Mouse (Mus musculus): ENCODE measurements around the gene Tmem59. TPM values are rescaled to one million over a fixed set of nuclear protein-coding genes. Genes with fewer than 3 reads are reported as not detected.

The Tmem59 gene
- polyA plus RNA-seq, 1 experiment from 2014 or later = 560 TPM

DNA sequence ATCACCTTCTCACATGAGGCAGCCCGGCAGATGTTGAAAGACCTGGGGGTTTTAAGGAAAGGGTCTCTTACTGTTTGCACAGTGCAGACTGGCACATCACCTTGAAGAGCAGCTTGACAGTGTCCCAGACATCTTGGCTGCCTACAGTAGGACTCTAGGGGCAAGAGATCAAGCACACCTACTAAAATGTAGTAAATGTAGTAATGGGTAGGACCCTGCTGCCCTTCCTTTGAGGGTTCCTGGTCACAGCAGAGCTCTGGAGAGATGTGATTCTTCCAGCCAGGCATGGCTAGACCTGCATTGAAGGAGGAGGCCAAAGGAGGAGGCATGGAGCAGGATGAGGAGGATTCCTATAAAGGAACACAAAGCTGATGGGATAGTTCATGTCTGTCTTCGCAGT lies 28.8 kb downstream of the Tmem59 start:
- WGBS = 88% methylated on average over 2 of the region's 2 CpGs
- TF ChIP-seq CTCF (IDR thresholded peaks at IDR 0.05; ENCODE audit: low read depth) = no peak

DNA sequence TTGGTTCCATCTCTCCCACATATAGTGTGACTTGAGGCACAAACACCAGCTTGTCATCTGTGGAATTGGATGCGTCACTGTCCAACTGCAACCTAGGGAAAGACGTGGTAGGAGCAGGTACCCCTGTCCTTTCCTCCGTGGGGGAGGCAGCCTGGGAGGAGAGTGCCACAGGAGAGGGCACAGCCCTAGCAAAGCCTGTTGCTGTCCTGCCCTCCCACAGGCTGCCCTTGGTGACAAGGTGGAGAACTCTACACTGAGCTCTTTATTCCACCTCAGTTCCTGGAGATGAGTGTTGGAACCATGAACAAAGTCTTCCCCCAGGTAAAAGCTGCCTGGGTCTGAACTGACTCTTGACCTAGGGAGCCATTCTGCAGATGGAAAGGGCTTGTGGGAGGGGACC lies 30.7 kb downstream of the Tmem59 start, which contains the start of gene Ldlrad1:
Gene Ldlrad1 (plus strand): TSS at position 301 of the 400 bp plus-strand sequence.
- H3K27ac ChIP-seq (ENCODE audit: low read depth, low read length) = no peak within 1 kb of the TSS

More for the DNA sequence above, 28.8 kb downstream of the Tmem59 start:
- no peaks in the 10 kb centered on the region for H3K9me3 ChIP-seq (ENCODE audit: control insufficient read depth)
- peaks cover 36% of the 10 kb centered on the region for H3K36me3 ChIP-seq (ENCODE audit: control insufficient read depth, insufficient read depth)
- no peaks in the 10 kb centered on the region for H3K27me3 ChIP-seq (replicated peaks; ENCODE audit: control insufficient read depth, insufficient read depth, low read length)
- no peak overlapping the region; the same call in 1 of the 2 replicates for H3K27ac ChIP-seq (ENCODE audit: low read depth, low read length)
- no peaks in the 10 kb centered on the region for H3K4me1 ChIP-seq (replicated peaks; ENCODE audit: control insufficient read depth, insufficient read depth, low read length)
- no peak overlapping the region for H3K4me3 ChIP-seq (ENCODE audit: low read depth, low read length)
- H3K4me2 ChIP-seq (replicated peaks; ENCODE audit: low read depth) = no peak overlapping the region
- H3K9ac ChIP-seq (ENCODE audit: low read depth, low read length) = no peak overlapping the region
- no peak for ATAC-seq

DNA sequence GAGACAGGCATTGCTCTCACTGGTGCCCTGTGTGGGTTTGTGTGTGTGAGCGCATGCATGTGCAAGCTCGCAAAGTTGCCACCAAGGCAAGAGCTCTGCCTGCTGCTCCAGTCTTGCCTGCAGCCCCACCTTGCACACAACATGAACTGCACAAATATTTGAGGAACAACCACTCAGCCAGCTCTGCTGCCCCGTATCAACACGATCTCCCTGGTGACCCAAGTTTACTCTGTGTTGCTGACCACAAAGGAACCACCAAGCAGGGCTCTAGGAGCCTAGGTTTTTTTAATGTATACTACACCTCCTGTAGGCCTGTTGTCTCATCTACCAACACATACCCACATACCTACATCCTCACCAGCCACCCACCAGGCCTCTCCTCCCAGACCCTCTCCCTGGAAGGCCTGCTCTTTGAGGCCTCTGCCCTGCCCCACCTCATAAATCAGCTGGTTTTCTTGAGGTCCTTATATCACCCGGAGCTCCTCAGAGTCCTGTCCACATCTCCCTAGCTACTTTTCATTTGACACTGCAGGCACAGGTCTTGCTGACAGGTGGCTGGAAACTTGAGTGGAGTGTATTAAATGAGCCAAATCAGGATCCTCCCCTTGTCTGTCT lies 32.4 kb downstream of the Tmem59 start:
- no peak for TF ChIP-seq CTCF (IDR thresholded peaks at IDR 0.05; ENCODE audit: low read depth)
- WGBS = 41% methylated on average over 5 of the region's 5 CpGs
- ATAC-seq = 0 out of 2 replicates have a peak, but pooled peaks have one; percentile 19

More for the DNA sequence above, 30.7 kb downstream of the Tmem59 start, which contains the start of gene Ldlrad1:
- Histone ChIP-seq H3K9me3 (ENCODE audit: control insufficient read depth) (no peaks in the 10 kb centered on the region), H3K4me3 (ENCODE audit: low read depth, low read length) (no peak within 1 kb of the TSS), H3K9ac (ENCODE audit: low read depth, low read length) (no peak within 1 kb of the TSS), H3K36me3 (ENCODE audit: control insufficient read depth, insufficient read depth) (peaks cover 29% of the 10 kb centered on the region), H3K4me2 (replicated peaks; ENCODE audit: low read depth) (no peak within 1 kb of the TSS), H3K4me1 (replicated peaks; ENCODE audit: control insufficient read depth, insufficient read depth, low read length) (no peaks in the 10 kb centered on the region), H3K27me3 (replicated peaks; ENCODE audit: control insufficient read depth, insufficient read depth, low read length) (no peaks in the 10 kb centered on the region)
- no peak for TF ChIP-seq CTCF (IDR thresholded peaks at IDR 0.05; ENCODE audit: low read depth)
- WGBS = 90% methylated on average over 3 of the region's 3 CpGs
- no peak for ATAC-seq

DNA sequence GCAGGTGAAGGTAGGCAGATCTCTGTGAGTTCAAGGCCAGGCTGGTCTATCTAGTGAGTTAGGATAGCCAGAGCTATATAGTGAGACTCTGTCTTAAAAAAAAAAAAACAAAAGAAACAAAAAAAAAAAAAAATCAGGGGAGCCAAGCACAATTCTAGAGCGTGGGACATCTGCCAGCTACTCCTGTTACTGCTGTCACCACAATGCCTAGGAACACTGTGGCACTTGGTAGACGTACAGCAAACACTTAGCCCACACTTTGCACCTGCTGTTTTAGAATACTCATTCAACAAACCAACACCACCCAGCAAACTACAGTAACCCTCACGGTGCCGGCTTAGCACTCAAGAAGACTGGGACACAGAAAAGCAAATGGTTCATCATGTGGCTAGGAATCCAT lies 33.3 kb downstream of the Tmem59 start:
- no peak for ATAC-seq
- WGBS = 76% methylated on average over 4 of the region's 4 CpGs
- TF ChIP-seq CTCF (IDR thresholded peaks at IDR 0.05; ENCODE audit: low read depth) = no peak

More for the DNA sequence above, 32.4 kb downstream of the Tmem59 start:
- Histone ChIP-seq H3K9me3 (ENCODE audit: control insufficient read depth) (no peaks in the 10 kb centered on the region), H3K4me3 (ENCODE audit: low read depth, low read length) (no peak overlapping the region), H3K4me1 (replicated peaks; ENCODE audit: control insufficient read depth, insufficient read depth, low read length) (no peaks in the 10 kb centered on the region), H3K27me3 (replicated peaks; ENCODE audit: control insufficient read depth, insufficient read depth, low read length) (no peaks in the 10 kb centered on the region), H3K4me2 (replicated peaks; ENCODE audit: low read depth) (no peak overlapping the region), H3K36me3 (ENCODE audit: control insufficient read depth, insufficient read depth) (peaks cover 20% of the 10 kb centered on the region; the same call in 1 of the 2 replicates), H3K9ac (ENCODE audit: low read depth, low read length) (no peak overlapping the region), H3K27ac (ENCODE audit: low read depth, low read length) (no peak overlapping the region)

DNA sequence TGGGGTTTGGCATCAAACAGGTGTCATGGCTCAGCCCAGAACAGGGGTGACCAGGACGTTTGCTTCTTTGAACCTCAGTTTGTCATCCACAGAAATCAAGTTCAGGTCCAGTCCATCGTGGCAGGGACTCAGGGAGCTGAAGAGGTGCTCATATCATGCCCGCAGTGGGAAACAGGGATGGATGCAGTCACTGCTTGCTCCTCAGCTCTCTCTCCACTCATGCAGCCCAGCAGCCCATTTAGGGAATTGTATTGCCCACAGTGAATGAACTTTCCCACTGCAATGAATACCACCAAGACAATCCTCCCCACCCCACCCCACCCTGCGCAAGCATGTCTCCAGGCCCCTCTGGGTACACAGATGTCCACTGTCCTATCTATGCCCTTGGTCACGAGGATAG lies 33.7 kb downstream of the Tmem59 start:
- Histone ChIP-seq H3K4me3 (ENCODE audit: low read depth, low read length) (no peak overlapping the region), H3K9me3 (ENCODE audit: control insufficient read depth) (no peaks in the 10 kb centered on the region), H3K9ac (ENCODE audit: low read depth, low read length) (no peak overlapping the region), H3K4me1 (replicated peaks; ENCODE audit: control insufficient read depth, insufficient read depth, low read length) (no peaks in the 10 kb centered on the region), H3K27ac (ENCODE audit: low read depth, low read length) (no peak overlapping the region), H3K27me3 (replicated peaks; ENCODE audit: control insufficient read depth, insufficient read depth, low read length) (no peaks in the 10 kb centered on the region), H3K4me2 (replicated peaks; ENCODE audit: low read depth) (no peak overlapping the region), H3K36me3 (ENCODE audit: control insufficient read depth, insufficient read depth) (peaks cover 16% of the 10 kb centered on the region; the same call in 1 of the 2 replicates)
- WGBS = 85% methylated on average over 5 of the region's 5 CpGs
- no peak for TF ChIP-seq CTCF (IDR thresholded peaks at IDR 0.05; ENCODE audit: low read depth)
- ATAC-seq = no peak

More for the DNA sequence above, 33.3 kb downstream of the Tmem59 start:
- no peaks in the 10 kb centered on the region for H3K9me3 ChIP-seq (ENCODE audit: control insufficient read depth)
- no peaks in the 10 kb centered on the region for H3K4me1 ChIP-seq (replicated peaks; ENCODE audit: control insufficient read depth, insufficient read depth, low read length)
- H3K27ac ChIP-seq (ENCODE audit: low read depth, low read length) = no peak overlapping the region
- H3K9ac ChIP-seq (ENCODE audit: low read depth, low read length) = no peak overlapping the region
- no peak overlapping the region for H3K4me3 ChIP-seq (ENCODE audit: low read depth, low read length)
- H3K27me3 ChIP-seq (replicated peaks; ENCODE audit: control insufficient read depth, insufficient read depth, low read length) = no peaks in the 10 kb centered on the region
- H3K36me3 ChIP-seq (ENCODE audit: control insufficient read depth, insufficient read depth) = peaks cover 20% of the 10 kb centered on the region; the same call in 1 of the 2 replicates
- no peak overlapping the region for H3K4me2 ChIP-seq (replicated peaks; ENCODE audit: low read depth)

DNA sequence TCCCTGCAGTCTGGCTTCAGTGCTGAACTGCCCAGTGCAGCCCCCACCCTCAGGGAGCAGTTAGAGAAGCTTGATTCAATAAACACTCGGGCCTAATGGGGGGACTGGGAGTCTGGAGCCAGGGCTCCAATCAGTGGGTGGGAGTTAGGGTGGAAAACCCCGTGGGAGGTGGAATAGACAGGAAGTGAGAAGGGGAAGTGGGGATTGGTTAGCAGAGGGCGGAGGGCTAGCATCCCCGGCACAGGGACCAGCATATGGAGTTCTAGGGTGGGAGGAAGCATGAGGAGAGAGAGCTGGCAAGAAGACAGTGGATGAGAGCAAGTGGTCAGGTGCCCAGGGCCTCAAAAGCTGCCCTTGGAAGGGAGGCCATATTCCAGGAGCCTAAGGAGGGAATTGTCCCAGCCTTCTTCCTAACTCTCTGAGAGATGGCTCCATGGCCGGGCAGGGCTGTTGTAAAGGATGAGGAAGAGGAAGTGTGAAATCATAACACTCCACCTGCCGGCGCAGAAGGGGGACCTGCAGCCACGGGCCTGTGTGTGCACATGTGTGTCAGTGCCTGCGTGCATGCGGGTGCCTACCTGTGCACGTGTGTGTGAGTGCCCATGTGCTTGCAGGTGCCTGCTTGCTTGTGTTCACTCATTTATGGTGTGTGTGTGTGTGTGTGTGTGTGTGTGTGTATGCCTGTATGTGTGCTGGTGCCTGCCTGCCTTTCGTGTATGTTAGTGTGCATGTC lies 35.2 kb downstream of the Tmem59 start:
- Histone ChIP-seq H3K4me3 (ENCODE audit: low read depth, low read length) (no peak overlapping the region), H3K4me1 (replicated peaks; ENCODE audit: control insufficient read depth, insufficient read depth, low read length) (no peaks in the 10 kb centered on the region), H3K27ac (ENCODE audit: low read depth, low read length) (no peak overlapping the region), H3K27me3 (replicated peaks; ENCODE audit: control insufficient read depth, insufficient read depth, low read length) (no peaks in the 10 kb centered on the region), H3K4me2 (replicated peaks; ENCODE audit: low read depth) (no peak overlapping the region), H3K36me3 (ENCODE audit: control insufficient read depth, insufficient read depth) (0 out of 2 replicates have a peak, but pooled peaks cover 6% of the 10 kb centered on the region), H3K9me3 (ENCODE audit: control insufficient read depth) (no peaks in the 10 kb centered on the region), H3K9ac (ENCODE audit: low read depth, low read length) (no peak overlapping the region)
- WGBS = 56% methylated on average over 12 of the region's 12 CpGs
- ATAC-seq = no peak
- TF ChIP-seq CTCF (IDR thresholded peaks at IDR 0.05; ENCODE audit: low read depth) = peak; percentile 38
